Mouse (Mus musculus) stomach, postnatal 0 days (tissue): ENCODE measurements at regions not wholly inside any gene's neighbourhood (a gene's known extent, or its start where the extent isn't known, plus 50 kb on each side); places are given as distances from the start of the nearest gene placed in this dataset.
A peak's percentile ranks its signal among the peaks of the same experiment; 100 is the strongest.

ENCODE experiments used
- ATAC-seq: fragments of 200-750 bp; cut with Nextera tagmentation; 2 replicates; pipeline ENCODE4 v1.8.0; 2017; ENCODE audit not compliant: low FRiP score, low TSS enrichment
- DNase-seq: peaks from one replicate; pipeline ENCODE4 v3.0.0-alpha.2; 2016; ENCODE audit warnings: low spot score
- H3K27ac ChIP-seq: fragments of 300-500 bp; sonication (generic); replicated peaks from 2 replicates; pipeline ENCODE4 v1.5.1; 2014; ENCODE audit warnings: mild to moderate bottlenecking, control low read depth
- H3K27me3 ChIP-seq: fragments of 300-500 bp; sonication (generic); 2 replicates; pipeline ENCODE4 v1.6.1; 2014; ENCODE audit warnings: low read length; ENCODE audit not compliant: control insufficient read depth, insufficient read depth
- H3K36me3 ChIP-seq: fragments of 300-500 bp; sonication (generic); 2 replicates; pipeline ENCODE4 v1.6.1; 2014; ENCODE audit warnings: low read length, mixed read lengths; ENCODE audit not compliant: control insufficient read depth, insufficient read depth
- H3K4me1 ChIP-seq: fragments of 300-500 bp; sonication (generic); replicated peaks from 2 replicates; pipeline ENCODE4 v1.6.1; 2014; ENCODE audit warnings: antibody characterized with exemption; ENCODE audit not compliant: control insufficient read depth, insufficient read depth
- H3K4me2 ChIP-seq: fragments of 300-500 bp; sonication (generic); replicated peaks from 2 replicates; pipeline ENCODE4 v1.6.1; 2014; ENCODE audit warnings: low read depth, mild to moderate bottlenecking, control low read depth, moderate library complexity
- H3K4me3 ChIP-seq: fragments of 300-500 bp; sonication (generic); 2 replicates; pipeline ENCODE4 v1.5.1; 2014; ENCODE audit warnings: low read depth, low read length, control low read depth
- H3K9ac ChIP-seq: fragments of 300-500 bp; sonication (generic); 2 replicates; pipeline ENCODE4 v1.6.1; 2014; ENCODE audit warnings: mild to moderate bottlenecking, low read length, control low read depth, mixed read lengths
- H3K9me3 ChIP-seq: fragments of 300-500 bp; sonication (generic); 2 replicates; pipeline ENCODE4 v1.6.1; 2016; ENCODE audit warnings: low read length; ENCODE audit not compliant: control insufficient read depth
- CTCF ChIP-seq: IDR thresholded peaks from 2 replicates; pipeline ENCODE4 v1.5.1; 2016; ENCODE audit warnings: antibody characterized with exemption, low read depth, mild to moderate bottlenecking, moderate library complexity
- EP300 ChIP-seq: optimal IDR thresholded peaks from 2 replicates; pipeline ENCODE3; 2016; ENCODE audit warnings: antibody characterized with exemption
- WGBS: fragments of 180-500 bp; shearing (Covaris S2); extraction: QIAGEN DNeasy Blood & Tissue Kit; methylation state at CpG from one replicate; pipeline ENCODE4 v1.1.7; 2014; 5-methylcytosine and 5-hydroxymethylcytosine counted together

DNA sequence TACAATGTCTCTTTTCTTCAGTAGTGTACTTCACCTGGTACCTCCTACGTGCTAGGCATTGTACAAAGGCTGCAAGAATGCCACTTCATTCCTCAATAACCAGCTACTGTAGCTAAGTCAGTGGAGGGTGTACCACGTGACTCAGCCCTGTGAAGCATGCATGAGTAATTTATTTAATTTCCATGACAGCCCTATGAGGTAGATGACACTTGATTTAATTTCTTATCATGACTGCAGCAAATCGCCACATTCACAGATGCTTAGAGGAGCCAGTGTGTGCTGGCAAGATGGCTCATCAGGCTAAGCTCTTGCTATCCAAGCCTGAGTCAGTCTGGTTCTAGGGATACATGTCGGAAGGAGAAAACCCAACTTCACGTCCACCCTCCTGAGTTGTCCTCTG lies 642.0 kb upstream of the Tmem132c start:
- 79% methylated on average over 5 of the region's 5 CpGs for WGBS
- Histone ChIP-seq H3K4me3 (no peak overlapping the region), H3K4me1 (no peaks in the 10 kb centered on the region), H3K27me3 (no peaks in the 10 kb centered on the region), H3K4me2 (no peak overlapping the region), H3K27ac (no peak overlapping the region), H3K36me3 (no peaks in the 10 kb centered on the region), H3K9me3 (no peaks in the 10 kb centered on the region), H3K9ac (no peak overlapping the region)
- ATAC-seq = no peak
- DNase-seq = no peak
- TF ChIP-seq EP300 (no peak), CTCF (no peak)

DNA sequence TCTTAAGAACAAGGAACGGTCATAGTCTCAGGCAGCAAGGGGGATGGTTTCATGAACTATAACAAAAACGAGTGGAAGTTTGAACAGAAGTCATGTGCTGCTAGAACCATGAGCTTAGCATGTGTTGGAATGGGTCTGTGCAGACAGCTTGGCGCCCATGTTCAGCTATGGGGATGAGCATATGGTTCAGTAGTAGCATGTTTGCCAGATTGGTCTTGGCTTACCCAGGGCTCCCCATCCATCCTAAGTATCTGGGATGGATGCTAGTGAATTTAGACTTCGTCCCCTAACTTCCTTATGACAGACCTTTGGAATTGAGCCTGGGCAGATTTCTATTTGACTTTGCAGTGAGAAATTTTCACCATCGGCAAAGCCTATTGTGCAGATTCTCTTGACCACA lies 634.9 kb upstream of the Tmem132c start:
- Histone ChIP-seq H3K27ac (no peak overlapping the region), H3K4me2 (no peak overlapping the region), H3K9me3 (no peaks in the 10 kb centered on the region), H3K9ac (no peak overlapping the region), H3K4me3 (no peak overlapping the region), H3K27me3 (no peaks in the 10 kb centered on the region), H3K4me1 (no peaks in the 10 kb centered on the region), H3K36me3 (no peaks in the 10 kb centered on the region)
- no peak for TF ChIP-seq EP300
- TF ChIP-seq CTCF = no peak
- DNase-seq (no peak), ATAC-seq (no peak)
- WGBS = 77% methylated on average over 5 of the region's 5 CpGs

DNA sequence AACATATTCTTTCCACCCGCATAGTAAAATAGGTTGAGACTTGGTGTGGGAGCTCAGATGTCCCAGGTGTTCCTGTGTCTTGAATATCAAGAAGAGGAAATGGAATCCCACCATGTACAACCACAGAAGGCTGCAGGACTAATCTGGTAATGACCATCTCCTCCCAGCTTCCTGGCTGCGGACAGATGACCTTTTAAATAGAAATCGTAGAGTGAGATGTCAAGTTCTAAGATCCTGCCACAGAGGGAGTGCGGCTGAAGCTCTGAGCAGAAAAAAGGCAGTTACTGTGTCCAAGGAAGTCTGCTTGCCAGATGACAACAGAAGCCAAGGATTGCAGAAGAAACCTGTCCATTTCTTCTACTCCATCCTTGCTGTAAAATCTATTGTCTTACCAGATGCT lies 629.0 kb upstream of the Tmem132c start:
- no peak overlapping the region for H3K4me2 ChIP-seq
- WGBS = 85% methylated on average over 4 of the region's 4 CpGs

DNA sequence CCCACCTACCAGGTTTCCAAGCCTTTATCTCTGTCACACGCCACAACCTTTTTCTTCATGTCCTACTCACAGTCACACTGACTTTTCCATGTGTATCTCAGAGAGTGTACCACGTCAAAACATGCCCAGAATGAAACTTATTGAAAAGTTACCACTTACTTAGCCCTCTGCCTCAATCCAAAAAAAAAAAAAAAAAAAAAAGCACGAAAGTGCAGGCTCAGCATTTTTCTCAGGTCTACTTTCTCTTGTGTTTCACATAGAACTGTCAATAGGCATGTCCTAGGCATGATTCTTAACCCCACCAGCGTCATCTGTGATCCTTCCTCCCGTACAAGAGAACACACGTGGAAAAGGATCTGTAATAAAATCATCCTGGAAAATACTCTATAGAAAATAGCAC lies 619.1 kb upstream of the Tmem132c start:
- Histone ChIP-seq H3K4me1 (no peaks in the 10 kb centered on the region), H3K4me2 (no peak overlapping the region), H3K9me3 (no peaks in the 10 kb centered on the region), H3K4me3 (no peak overlapping the region), H3K36me3 (no peaks in the 10 kb centered on the region), H3K27ac (no peak overlapping the region), H3K9ac (no peak overlapping the region), H3K27me3 (no peaks in the 10 kb centered on the region)
- ATAC-seq = no peak
- TF ChIP-seq EP300 (no peak), CTCF (no peak)
- DNase-seq = no peak
- WGBS = 68% methylated on average over 6 of the region's 6 CpGs

More for the DNA sequence above, 629.0 kb upstream of the Tmem132c start:
- DNase-seq (no peak), ATAC-seq (no peak)
- Histone ChIP-seq H3K4me1 (no peaks in the 10 kb centered on the region), H3K9me3 (no peaks in the 10 kb centered on the region), H3K27ac (no peak overlapping the region), H3K27me3 (no peaks in the 10 kb centered on the region), H3K4me3 (no peak overlapping the region), H3K9ac (no peak overlapping the region), H3K36me3 (no peaks in the 10 kb centered on the region)
- TF ChIP-seq CTCF (no peak), EP300 (no peak)

GRCm38 (mm10) chr5:126623205-126623604 lies 618.4 kb upstream of the Tmem132c start:
- peak; percentile 20 for DNase-seq
- no peaks in the 10 kb centered on the region for H3K9me3 ChIP-seq
- no peaks in the 10 kb centered on the region for H3K36me3 ChIP-seq
- no peak overlapping the region for H3K4me3 ChIP-seq
- no peak for ATAC-seq
- H3K4me1 ChIP-seq = no peaks in the 10 kb centered on the region
- no peaks in the 10 kb centered on the region for H3K27me3 ChIP-seq
- peak; percentile 70 for TF ChIP-seq CTCF
- TF ChIP-seq EP300 = no peak
- no peak overlapping the region for H3K4me2 ChIP-seq
- H3K27ac ChIP-seq = no peak overlapping the region
- WGBS = 10% methylated on average over 6 of the region's 6 CpGs
- H3K9ac ChIP-seq = no peak overlapping the region

GRCm38 (mm10) chr5:126629826-126630225 lies 611.8 kb upstream of the Tmem132c start:
- Histone ChIP-seq H3K4me1 (no peaks in the 10 kb centered on the region), H3K27ac (no peak overlapping the region), H3K27me3 (no peaks in the 10 kb centered on the region), H3K9ac (no peak overlapping the region), H3K9me3 (no peaks in the 10 kb centered on the region), H3K4me3 (no peak overlapping the region), H3K36me3 (no peaks in the 10 kb centered on the region), H3K4me2 (no peak overlapping the region)
- WGBS = 25% methylated on average over 2 of the region's 2 CpGs
- ATAC-seq (no peak), DNase-seq (no peak)
- TF ChIP-seq EP300 (no peak), CTCF (no peak)
